Mouse (Mus musculus): ENCODE data around the gene Zbtb7b.
"Not testable (repeated sequence)": the region's sequence is repeated elsewhere in the genome, so short reads cannot be mapped to it uniquely, and the experiment has no call there.

The Zbtb7b gene

GRCm38 (mm10) chr3:89394006-89394893, at the start of gene Zbtb7b:
Gene Zbtb7b (minus strand): TSS chr3:89394776.
- in situ Hi-C loops (cut with MboI), result no loop called here

- in situ Hi-C loops (cut with MboI), result no loop called here
Measured at GRCm38 (mm10) chr3:89440691-89441090, 46.1 kb upstream of the Zbtb7b start.

GRCm38 (mm10) chr3:89437269-89437668, 42.7 kb upstream of the Zbtb7b start:
- in situ Hi-C loops (cut with MboI), result no loop called here

GRCm38 (mm10) chr3:89436176-89437113, 41.9 kb upstream of the Zbtb7b start, which contains the start of gene Pbxip1:
Gene Pbxip1 (plus strand): TSS chr3:89436706.
- in situ Hi-C loops (cut with MboI), result no loop called here

- in situ Hi-C loops (cut with MboI), result no loop called here
Measured at GRCm38 (mm10) chr3:89435041-89435440, 40.5 kb upstream of the Zbtb7b start.

- in situ Hi-C loops (cut with MboI), result no loop called here
Measured at GRCm38 (mm10) chr3:89434532-89434931, 40.0 kb upstream of the Zbtb7b start.

- in situ Hi-C loops (cut with MboI), result no loop called here
Measured at GRCm38 (mm10) chr3:89432606-89433005, 38.0 kb upstream of the Zbtb7b start.

GRCm38 (mm10) chr3:89430171-89431159, 35.9 kb upstream of the Zbtb7b start, which contains the start of gene Pygo2:
Gene Pygo2 (plus strand): TSS chr3:89430214.
- in situ Hi-C loops (cut with MboI), result no loop called here

- in situ Hi-C loops (cut with MboI), result not testable (repeated sequence)
Measured at GRCm38 (mm10) chr3:89429021-89429420, 34.4 kb upstream of the Zbtb7b start.

- in situ Hi-C loops (cut with MboI), result no loop called here
Measured at GRCm38 (mm10) chr3:89425876-89426275, 31.3 kb upstream of the Zbtb7b start.

GRCm38 (mm10) chr3:89425141-89425525, 30.6 kb upstream of the Zbtb7b start:
- in situ Hi-C loops (cut with MboI), result no loop called here

GRCm38 (mm10) chr3:89424416-89425140, 30.0 kb upstream of the Zbtb7b start:
- in situ Hi-C loops (cut with MboI), result no loop called here

GRCm38 (mm10) chr3:89422556-89423205, 28.1 kb upstream of the Zbtb7b start:
- in situ Hi-C loops (cut with MboI), result no loop called here

- in situ Hi-C loops (cut with MboI), result no loop called here
Measured at GRCm38 (mm10) chr3:89421810-89422473, 27.4 kb upstream of the Zbtb7b start.

- in situ Hi-C loops (cut with MboI), result no loop called here
Measured at GRCm38 (mm10) chr3:89421002-89421774, 26.6 kb upstream of the Zbtb7b start.

GRCm38 (mm10) chr3:89420421-89420820, 25.8 kb upstream of the Zbtb7b start:
- in situ Hi-C loops (cut with MboI), result no loop called here

GRCm38 (mm10) chr3:89419981-89420380, 25.4 kb upstream of the Zbtb7b start:
- in situ Hi-C loops (cut with MboI), result no loop called here

- in situ Hi-C loops (cut with MboI), result no loop called here
Measured at GRCm38 (mm10) chr3:89419571-89419970, 25.0 kb upstream of the Zbtb7b start.

GRCm38 (mm10) chr3:89418861-89419250, 24.3 kb upstream of the Zbtb7b start:
- in situ Hi-C loops (cut with MboI), result no loop called here

Data from mature B cell (primary cell).